Mouse (Mus musculus): ENCODE measurements around the gene Dpm1.

DNA sequence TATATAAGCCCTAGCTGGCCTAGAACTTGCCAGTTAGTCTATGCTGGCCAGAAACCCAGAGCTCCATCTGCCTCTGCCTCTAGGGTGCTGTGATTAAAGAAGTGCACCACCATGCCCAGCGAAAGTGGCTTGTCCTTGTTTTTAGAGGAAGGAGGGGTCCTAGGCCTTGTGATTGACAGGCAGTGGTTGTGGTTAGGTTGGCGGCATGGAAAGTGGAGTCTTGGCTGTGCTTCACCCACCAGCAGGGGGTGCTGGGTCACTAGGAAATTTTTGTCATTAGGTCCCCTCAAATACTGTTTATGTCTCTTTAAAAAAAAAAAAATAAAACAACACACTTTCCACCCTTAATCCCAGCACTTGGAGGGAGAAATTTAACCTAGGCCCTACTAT is 18.5 kb upstream of the Dpm1 start:
- no peak for TF ChIP-seq GATA1 (IDR thresholded peaks at IDR 0.05; ENCODE audit: borderline replicate concordance, low read length)
- no peak for TF ChIP-seq FLI1 (IDR thresholded peaks at IDR 0.05; ENCODE audit: low read length)

Measured in megakaryocyte, embryonic 14.5 days (primary cell).